Mouse (Mus musculus) heart, adult 2 months (tissue): ENCODE measurements around the gene Prokr2. TPM values are rescaled to one million over a fixed set of nuclear protein-coding genes. Genes with fewer than 3 reads are reported as not detected.
A peak's percentile ranks its signal among the peaks of the same experiment; 100 is the strongest.
"Not testable (repeated sequence)": the region's sequence is repeated elsewhere in the genome, so short reads cannot be mapped to it uniquely, and the experiment has no call there.

Source experiments
- DNase-seq, 2 experiments: peaks; one replicate each; pipeline ENCODE4 v3.0.0; 2021
- H3K27ac ChIP-seq: fragments of 200-600 bp; 2 replicates; pipeline ENCODE4 v1.8.1; 2022
- H3K27me3 ChIP-seq: fragments of 200-500 bp; 2 replicates; pipeline ENCODE4 v1.6.1; 2012; ENCODE audit warnings: mild to moderate bottlenecking, low read length, inconsistent platforms, mixed read lengths; ENCODE audit not compliant: control insufficient read depth, insufficient read depth
- H3K36me3 ChIP-seq: fragments of 200-500 bp; 2 replicates; pipeline ENCODE4 v1.6.1; 2012; ENCODE audit warnings: low read length, inconsistent platforms; ENCODE audit not compliant: control insufficient read depth, insufficient read depth
- H3K4me1 ChIP-seq: fragments of 200-500 bp; 2 replicates; pipeline ENCODE4 v1.6.1; 2011; ENCODE audit warnings: low read length; ENCODE audit not compliant: control insufficient read depth, insufficient read depth
- H3K4me3 ChIP-seq: fragments of 200-600 bp; 2 replicates; pipeline ENCODE4 v1.8.1; 2022
- H3K79me2 ChIP-seq: fragments of 200-500 bp; replicated peaks from 2 replicates; pipeline ENCODE4 v1.6.1; 2012; ENCODE audit warnings: mild to moderate bottlenecking, inconsistent platforms, low read length, moderate library complexity, mixed read lengths; ENCODE audit not compliant: control insufficient read depth, insufficient read depth
- H3K9ac ChIP-seq: fragments of 200-500 bp; 2 replicates; pipeline ENCODE4 v1.6.1; 2012; ENCODE audit warnings: low read depth, mild to moderate bottlenecking, control low read depth, inconsistent platforms, low read length, mixed read lengths
- CTCF ChIP-seq: fragments of 200-600 bp; IDR thresholded peaks from 2 replicates; pipeline ENCODE4 v1.8.1; 2022; ENCODE audit warnings: antibody characterized with exemption, mild to moderate bottlenecking, moderate library complexity
- EP300 ChIP-seq: fragments of 200-500 bp; IDR thresholded peaks from 2 replicates; pipeline ENCODE4 v1.6.1; 2011; ENCODE audit warnings: low read depth, low read length, control low read depth; ENCODE audit not compliant: insufficient read depth
- POLR2A ChIP-seq: fragments of 200-500 bp; IDR thresholded peaks from 2 replicates; pipeline ENCODE4 v1.6.1; 2011; ENCODE audit warnings: mild to moderate bottlenecking, low read depth, low read length, control low read depth; ENCODE audit not compliant: insufficient read depth
- WGBS: fragments of 180-500 bp; shearing (Covaris S2); methylation state at CpG from one replicate; pipeline ENCODE4 v1.1.7; 2018; 5-methylcytosine and 5-hydroxymethylcytosine counted together
- intact Hi-C: fragments of 180-260 bp; cut with DNase I; formaldehyde crosslinking; loops from one replicate; pipeline ENCODE4 v1.15.1; 2025
- polyA plus RNA-seq: library from polyadenylated mRNA; depleted of rRNA; stranded (reverse); fragments of >200 nt; gene quantifications from 2 replicates; pipeline ENCODE4 v1.2.3, GENCODE M21; 2012
- total RNA-seq, 2 experiments: library from RNA; stranded (reverse); gene quantifications; 2 replicates each; pipeline ENCODE4 v1.2.3; 2021

Gene Prokr2
- total and polyA plus RNA-seq, 3 experiments, result 0.04 to 0.11 (median 0.08) TPM

DNA sequence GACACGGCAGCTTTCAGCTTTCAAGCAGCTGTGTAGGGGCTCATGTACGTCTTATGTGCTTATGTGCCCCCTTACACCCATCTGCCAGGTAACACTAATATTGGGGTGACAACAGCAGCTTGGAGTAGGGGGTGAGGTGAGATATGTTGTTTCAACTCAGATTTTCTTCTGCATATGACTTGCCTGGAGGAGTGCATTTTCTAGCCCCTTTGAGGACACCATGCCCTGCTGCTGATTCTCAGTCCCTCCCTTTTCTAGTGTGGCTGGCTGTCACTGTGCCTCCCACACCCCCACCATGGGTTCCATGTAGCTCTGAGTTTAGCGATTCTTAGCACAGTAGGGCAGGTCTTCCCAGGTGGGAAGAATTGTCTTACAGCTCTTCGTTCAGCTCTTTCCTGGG is 83.8 kb downstream of the Prokr2 start:
- H3K4me1 ChIP-seq, result no peaks in the 10 kb centered on the region; the same call in 1 of the 2 replicates
- intact Hi-C loops, result no loop called here
- H3K79me2 ChIP-seq, result no peaks in the 10 kb centered on the region; the same call in 1 of the 2 replicates
- H3K4me3 ChIP-seq, result no peak overlapping the region
- DNase-seq, result no peak
- H3K36me3 ChIP-seq, result no peaks in the 10 kb centered on the region
- TF ChIP-seq POLR2A (no peak), EP300 (no peak), CTCF (no peak)
- H3K9ac ChIP-seq, result no peak overlapping the region
- H3K27ac ChIP-seq, result no peak overlapping the region
- no peaks in the 10 kb centered on the region for H3K27me3 ChIP-seq
- 94% methylated on average over 4 of the region's 4 CpGs for WGBS

DNA sequence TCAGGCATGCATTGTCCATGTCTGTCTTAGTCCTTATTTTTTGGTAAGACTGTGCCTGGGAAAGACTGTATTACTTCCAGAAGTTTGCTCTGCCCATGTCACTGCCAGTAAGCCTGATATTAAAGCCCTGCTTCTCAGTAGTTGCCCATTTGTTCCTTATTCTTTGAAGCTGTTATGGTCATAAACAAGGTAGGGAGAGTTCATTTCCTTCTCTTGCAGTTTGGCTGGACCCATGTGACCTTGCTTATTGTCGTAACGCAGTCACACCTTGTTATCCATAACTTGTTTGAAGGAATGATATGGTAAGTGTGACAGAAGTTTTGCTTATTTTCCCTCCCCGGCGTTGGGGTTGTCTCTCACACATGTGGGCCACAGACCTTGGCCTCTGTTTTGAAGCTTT is 87.0 kb downstream of the Prokr2 start:
- Histone ChIP-seq H3K79me2 (peaks cover 5% of the 10 kb centered on the region), H3K4me3 (no peak overlapping the region), H3K36me3 (peaks cover 2% of the 10 kb centered on the region), H3K27ac (no peak overlapping the region), H3K4me1 (peaks cover 1% of the 10 kb centered on the region), H3K9ac (no peak overlapping the region), H3K27me3 (no peaks in the 10 kb centered on the region)
- no peak for DNase-seq
- WGBS, result 92% methylated on average over 4 of the region's 4 CpGs
- TF ChIP-seq EP300 (no peak), CTCF (no peak), POLR2A (no peak)
- intact Hi-C loops, result no loop called here

DNA sequence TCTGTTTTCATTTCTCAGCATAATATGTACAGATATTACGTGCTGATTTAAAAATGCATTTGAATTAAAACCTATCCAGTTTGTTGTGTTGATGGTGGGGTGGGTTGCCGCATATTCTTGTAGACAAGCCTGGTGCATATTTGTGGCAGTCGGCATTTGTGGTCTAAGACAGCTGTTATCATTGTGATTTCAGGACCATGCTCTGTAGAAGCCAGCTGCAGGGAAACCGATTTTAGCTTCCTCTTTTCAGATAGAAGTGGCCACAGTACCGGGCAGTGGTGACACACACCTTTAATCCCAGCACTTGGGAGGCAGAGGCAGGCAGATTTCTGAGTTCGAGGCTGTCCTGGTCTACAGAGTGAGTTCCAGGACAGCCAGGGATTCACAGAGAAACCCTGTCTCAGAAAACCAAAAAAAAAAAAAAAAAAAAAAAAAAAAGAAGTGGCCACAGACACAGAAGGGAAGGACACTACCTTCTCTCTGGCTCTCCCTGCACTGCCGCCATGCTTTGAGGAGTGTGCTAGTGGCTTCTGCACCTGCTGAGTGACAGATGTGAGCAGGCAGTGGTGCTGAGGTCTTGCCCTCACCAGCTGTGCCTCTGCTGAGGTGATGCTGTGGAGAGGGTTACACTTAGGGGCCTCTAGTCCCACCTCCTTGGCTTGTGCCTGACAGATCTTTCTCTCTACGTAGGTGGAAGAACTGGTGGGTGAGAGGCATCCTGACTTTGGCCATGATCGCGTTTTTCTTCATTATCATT is 91.4 kb downstream of the Prokr2 start:
- intact Hi-C loops, result no loop called here
- H3K4me3 ChIP-seq, result no peak overlapping the region
- H3K27ac ChIP-seq, result no peak overlapping the region; the same call in 1 of the 2 replicates
- no peaks in the 10 kb centered on the region for H3K27me3 ChIP-seq
- peaks cover 14% of the 10 kb centered on the region for H3K36me3 ChIP-seq
- H3K79me2 ChIP-seq, result peaks cover 8% of the 10 kb centered on the region; the same call in 1 of the 2 replicates
- WGBS, result 72% methylated on average over 10 of the region's 10 CpGs
- peaks cover 19% of the 10 kb centered on the region for H3K4me1 ChIP-seq
- no peak overlapping the region for H3K9ac ChIP-seq
- DNase-seq, result no peak
- TF ChIP-seq EP300 (no peak), POLR2A (no peak), CTCF (no peak)

DNA sequence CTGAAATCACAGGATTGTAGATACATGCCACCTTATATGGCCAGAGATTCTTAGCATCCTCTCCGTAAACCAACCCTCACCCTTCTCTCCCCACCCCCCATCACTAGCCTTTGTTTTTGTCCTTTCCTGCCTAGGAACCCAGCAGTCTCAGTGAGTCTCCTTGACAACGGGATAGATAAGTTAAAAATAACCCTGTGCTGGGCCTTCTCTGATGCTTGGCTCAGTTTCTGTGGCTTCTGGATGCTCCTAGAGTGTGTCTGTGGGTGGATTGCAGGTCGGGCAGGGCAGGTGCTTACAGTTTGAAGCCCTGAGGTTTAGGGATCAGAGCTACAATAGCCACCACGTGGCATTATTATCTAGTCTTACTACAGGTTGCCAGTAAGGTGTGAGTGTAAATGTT is 93.2 kb downstream of the Prokr2 start:
- Histone ChIP-seq H3K27me3 (no peaks in the 10 kb centered on the region), H3K27ac (peak overlapping the region; percentile 83), H3K36me3 (peaks cover 17% of the 10 kb centered on the region), H3K79me2 (peaks cover 8% of the 10 kb centered on the region; the same call in 1 of the 2 replicates), H3K9ac (no peak overlapping the region), H3K4me3 (no peak overlapping the region), H3K4me1 (peaks cover 19% of the 10 kb centered on the region)
- 4% methylated on average over 4 of the region's 4 CpGs for WGBS
- peak; percentile 47 to 71 for DNase-seq
- intact Hi-C loops, result no loop called here
- TF ChIP-seq CTCF (no peak), EP300 (no peak), POLR2A (no peak)

DNA sequence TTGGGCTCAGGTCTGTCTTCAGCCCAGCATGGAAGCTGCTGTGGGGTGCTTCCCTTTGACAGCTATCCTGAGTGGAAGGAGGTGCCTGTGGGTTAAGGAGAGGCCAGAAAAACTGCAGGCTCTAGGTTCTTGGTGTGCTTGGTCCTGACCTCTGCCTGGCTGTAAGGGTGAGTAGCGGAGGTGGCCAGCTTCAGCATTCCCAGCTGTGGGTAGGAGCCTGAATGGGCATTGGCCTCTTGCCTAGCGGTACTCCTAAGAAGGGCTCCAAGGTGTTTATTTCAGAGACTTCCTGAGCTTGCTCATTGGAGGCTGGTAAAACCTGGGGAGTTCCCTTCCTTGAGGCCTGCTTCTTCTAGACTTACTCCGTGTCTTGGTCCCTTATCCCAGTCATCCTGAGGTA is 94.0 kb downstream of the Prokr2 start:
- intact Hi-C loops, result no loop called here
- no peak for TF ChIP-seq CTCF
- no peak for TF ChIP-seq EP300
- TF ChIP-seq POLR2A, result no peak
- Histone ChIP-seq H3K9ac (peak overlapping the region; percentile 22; the same call in 1 of the 2 replicates), H3K79me2 (peaks cover 8% of the 10 kb centered on the region; the same call in 1 of the 2 replicates), H3K27ac (peak overlapping the region; percentile 83), H3K27me3 (no peaks in the 10 kb centered on the region), H3K4me3 (no peak overlapping the region), H3K36me3 (peaks cover 21% of the 10 kb centered on the region), H3K4me1 (peaks cover 19% of the 10 kb centered on the region)
- 41% methylated on average over 3 of the region's 3 CpGs for WGBS
- peak; percentile 43 to 45 for DNase-seq

DNA sequence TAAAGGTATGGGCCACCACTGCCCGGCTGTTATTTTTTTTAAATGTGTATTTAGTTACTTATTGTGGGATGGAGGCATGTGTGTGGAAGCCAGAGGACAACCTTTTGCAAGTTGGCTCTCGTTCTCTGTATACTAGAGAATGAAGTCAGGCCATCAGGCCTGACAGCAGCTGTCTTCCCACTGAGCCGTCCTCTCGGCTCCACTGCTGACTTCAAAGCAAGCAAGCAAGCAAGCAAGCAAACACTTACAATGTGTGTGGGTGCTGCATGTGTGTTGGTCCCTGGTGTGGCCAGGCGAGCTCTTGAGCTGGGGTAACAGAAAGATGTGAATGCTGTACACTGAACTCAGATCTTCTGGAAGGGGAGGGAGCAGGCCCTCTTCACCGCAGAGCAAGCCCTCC is 94.4 kb downstream of the Prokr2 start:
- TF ChIP-seq POLR2A (no peak), CTCF (no peak), EP300 (no peak)

DNA sequence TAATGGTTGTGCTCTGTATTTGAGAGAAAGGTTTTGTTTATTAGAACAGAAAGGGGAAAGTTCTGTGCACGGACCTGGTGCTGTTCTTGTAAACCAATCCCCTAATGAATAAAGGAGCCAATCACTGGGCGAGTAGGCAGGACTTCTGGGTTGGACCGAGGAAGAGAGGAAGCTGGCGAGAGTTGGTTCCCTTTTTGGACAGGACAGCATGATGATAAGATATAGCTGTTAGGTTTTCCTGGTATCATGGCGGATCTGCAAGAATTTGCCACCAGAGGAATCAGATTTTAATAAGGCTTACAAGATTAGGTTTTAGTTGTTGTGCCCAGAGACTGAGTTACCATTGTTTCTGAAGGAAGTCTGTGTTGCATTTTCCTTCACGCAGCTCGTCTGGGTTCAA is 96.0 kb downstream of the Prokr2 start:
- peak overlapping the region; percentile 2; the same call in 1 of the 2 replicates for H3K27ac ChIP-seq
- H3K36me3 ChIP-seq, result peaks cover 23% of the 10 kb centered on the region
- H3K4me3 ChIP-seq, intact Hi-C loops, H3K79me2 ChIP-seq, DNase-seq, H3K27me3 ChIP-seq, H3K9ac ChIP-seq: not testable (repeated sequence)
- peaks cover 28% of the 10 kb centered on the region for H3K4me1 ChIP-seq
- 15% methylated on average over 5 of the region's 7 CpGs for WGBS

More for the DNA sequence above, 94.4 kb downstream of the Prokr2 start:
- DNase-seq, result no peak
- peak overlapping the region; percentile 83 for H3K27ac ChIP-seq
- intact Hi-C loops, result no loop called here
- WGBS, result 45% methylated on average over 6 of the region's 6 CpGs
- peaks cover 19% of the 10 kb centered on the region for H3K4me1 ChIP-seq
- peak overlapping the region; percentile 22; the same call in 1 of the 2 replicates for H3K9ac ChIP-seq
- H3K36me3 ChIP-seq, result peaks cover 23% of the 10 kb centered on the region
- H3K79me2 ChIP-seq, result peaks cover 8% of the 10 kb centered on the region; the same call in 1 of the 2 replicates
- no peaks in the 10 kb centered on the region for H3K27me3 ChIP-seq
- H3K4me3 ChIP-seq, result no peak overlapping the region
